ENCODE assay signal across 20 mouse cellular contexts in the genomic region with DNA sequence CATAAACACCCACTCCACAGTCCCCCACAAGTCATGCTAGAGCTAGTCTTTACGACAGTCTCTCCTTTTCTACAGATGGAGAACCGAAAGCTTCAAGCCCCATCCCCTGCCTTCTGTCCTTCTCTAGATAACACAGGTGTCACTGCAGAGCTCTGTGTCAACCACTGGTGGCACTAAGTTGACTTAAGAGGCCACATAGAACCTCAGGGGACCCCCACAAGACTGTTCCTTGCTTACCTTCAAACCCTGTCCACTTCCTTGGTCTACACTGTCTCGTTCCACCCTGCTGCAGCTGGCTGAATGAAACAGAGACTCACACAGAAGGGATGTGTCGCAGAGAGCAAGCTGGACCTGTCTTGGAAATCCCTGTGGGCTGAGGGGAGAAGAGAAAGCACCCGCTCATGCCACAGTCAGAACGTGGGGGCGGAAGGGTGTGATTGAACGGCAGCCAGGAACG. TPM values are rescaled to one million over a fixed set of nuclear protein-coding genes. Genes with fewer than 3 reads are reported as not detected.
A peak's percentile ranks its signal among the peaks of the same experiment; 100 is the strongest.
DNase-seq lines count a peak whose midpoint lies in the region; ATAC-seq and TF ChIP-seq lines count a peak whose summit lies in the region.
"Had no signal": no experiment of that assay in that cellular context is flagged by ENCODE, and none has a peak within 500 bp of the region (broad histone marks: within the 10 kb centered on the region; RNA-seq: fewer than 3 reads in every experiment).

A gene (minus strand): TSS at position 443 of the 457 bp plus-strand sequence.

- no peak within 1 kb of the TSS for H3K9ac ChIP-seq in midbrain, embryonic 16.5 days (ENCODE audit: low read depth, low read length)
- H3K9ac ChIP-seq: heart, embryonic 13.5 days; neural tube, embryonic 12.5 days had no signal

- H3K4me2 ChIP-seq in midbrain, embryonic 16.5 days (ENCODE audit: low read length): no peak within 1 kb of the TSS
- H3K4me2 ChIP-seq: heart, embryonic 13.5 days; liver, embryonic 11.5 days; neural tube, embryonic 12.5 days had no signal

- DNase-seq in spleen, adult 18-20 months: peak; percentile 41 to 45
- DNase-seq in spleen, postnatal 14 days (ENCODE audit: low spot score in 2 of 2): no peak
- DNase-seq in spleen, adult 2 months (ENCODE audit: low read depth in 1 of 2, low spot score in 2 of 2): peak; percentile 54 to 76
- no peak for DNase-seq in urinary bladder, postnatal 4 days (ENCODE audit: low spot score in 2 of 2)
- DNase-seq in testis, postnatal 14 days (ENCODE audit: low spot score): no peak
- DNase-seq: adrenal gland, postnatal 14 days; gastrocnemius, postnatal 36 days; kidney, postnatal 14 days had no signal

- H3K4me1 ChIP-seq in spleen, adult 2 months (ENCODE audit: control insufficient read depth, insufficient read depth, insufficient read length): peaks cover 49% of the 10 kb centered on the region; the same call in 1 of the 2 replicates
- H3K4me1 ChIP-seq in midbrain, embryonic 16.5 days (ENCODE audit: control insufficient read depth, insufficient read depth, low read length): no peaks in the 10 kb centered on the region
- H3K4me1 ChIP-seq: heart, embryonic 13.5 days; midbrain, embryonic 10.5 days; neural tube, embryonic 12.5 days had no signal

- no peak for TF ChIP-seq CTCF in spleen, adult 2 months (IDR thresholded peaks at IDR 0.05; ENCODE audit: extremely low read depth, insufficient read depth, insufficient read length, insufficient replicate concordance)

- H3K27ac ChIP-seq in spleen, adult 2 months (ENCODE audit: insufficient read depth, low read length): peak within 1 kb of the TSS; percentile 76
- H3K27ac ChIP-seq in midbrain, embryonic 16.5 days (ENCODE audit: low read length): no peak within 1 kb of the TSS
- H3K27ac ChIP-seq: heart, embryonic 13.5 days; midbrain, embryonic 10.5 days; neural tube, embryonic 12.5 days had no signal

- H3K27me3 ChIP-seq in spleen, adult 2 months (ENCODE audit: control insufficient read depth, insufficient read depth, low read length): no peaks in the 10 kb centered on the region
- H3K27me3 ChIP-seq in midbrain, embryonic 16.5 days (ENCODE audit: control insufficient read depth, insufficient read depth, low read depth, low read length): no peaks in the 10 kb centered on the region
- H3K27me3 ChIP-seq: heart, embryonic 13.5 days; neural tube, embryonic 12.5 days had no signal

- WGBS in spleen, adult 2 months: 8% methylated on average over 9 of the region's 9 CpGs
- 81% methylated on average over 9 of the region's 9 CpGs for WGBS in midbrain, embryonic 16.5 days

- H3K9me3 ChIP-seq in midbrain, embryonic 16.5 days (replicated peaks; ENCODE audit: control insufficient read depth, low read length, poor library complexity, severe bottlenecking): no peaks in the 10 kb centered on the region
- H3K9me3 ChIP-seq: heart, embryonic 13.5 days; neural tube, embryonic 12.5 days had no signal

- peak; percentile 79 for ATAC-seq in CD4-positive, CD25-positive, alpha-beta regulatory T cell, adult 4 months
- ATAC-seq in granulocyte monocyte progenitor cell, adult 5-6 weeks (replicated peaks; ENCODE audit: poor library complexity, severe bottlenecking): peak; percentile 50
- ATAC-seq in midbrain, embryonic 16.5 days: no peak
- ATAC-seq: forebrain, embryonic 16.5 days; intestine, embryonic 16.5 days had no signal

- TF ChIP-seq POLR2A in spleen, adult 2 months (IDR thresholded peaks at IDR 0.05; ENCODE audit: low read depth, low read length): no peak

- peak within 1 kb of the TSS; percentile 5; the same call in 1 of the 2 replicates for H3K4me3 ChIP-seq in spleen, adult 2 months (ENCODE audit: extremely low read depth, insufficient read depth, insufficient read length)
- H3K4me3 ChIP-seq in midbrain, embryonic 16.5 days (ENCODE audit: low read depth, low read length): no peak within 1 kb of the TSS
- H3K4me3 ChIP-seq: heart, embryonic 13.5 days; midbrain, embryonic 10.5 days; neural tube, embryonic 12.5 days had no signal

- H3K36me3 ChIP-seq in spleen, adult 2 months (ENCODE audit: control insufficient read depth, insufficient read depth, low read length): no peaks in the 10 kb centered on the region
- no peaks in the 10 kb centered on the region for H3K36me3 ChIP-seq in midbrain, embryonic 16.5 days (ENCODE audit: control insufficient read depth, insufficient read depth, low read length)
- H3K36me3 ChIP-seq: heart, embryonic 13.5 days; midbrain, embryonic 10.5 days; neural tube, embryonic 12.5 days had no signal

RNA-seq across cellular contexts. Expression of the gene that starts here (rescaled TPM):
- polyA plus RNA-seq in CD4-positive, CD25-positive, alpha-beta regulatory T cell, adult 4 months (2017; shearing (Covaris generic)): under 1 TPM; 0.35 to 0.56 TPM
- not detected in 2 replicates for total RNA-seq in granulocyte monocyte progenitor cell, adult 5-6 weeks (2014; fragmentation: Nextera tagmentation)
- not detected in 2 replicates for total RNA-seq in granulocyte monocyte progenitor cell, adult 5-6 weeks (2017)
- 6.5 and 19.9 TPM in 2 replicates for polyA plus RNA-seq in spleen, adult 2 months (2012; rRNA removed)
- polyA plus RNA-seq in midbrain, embryonic 16.5 days (2015; fragmentation: Nextera tagmentation; extraction: Ambion mirVana): not detected in 2 replicates
- total RNA-seq: adrenal gland, postnatal 14 days; gastrocnemius, postnatal 36 days; hematopoietic stem cell, adult 5-6 weeks; layer of hippocampus, postnatal 10 days had no signal
- polyA plus RNA-seq: forebrain, embryonic 16.5 days; heart, embryonic 13.5 days; liver, embryonic 11.5 days; lung, embryonic 16.5 days; midbrain, embryonic 10.5 days; neural tube, embryonic 12.5 days had no signal

Comparison
In these comparisons a context has a peak if more than half of its experiments do, and no peak if none do; other contexts are left out.
1. DNase-seq: peak in spleen, adult 18-20 months (2 of 2) and spleen, adult 2 months (2 of 2); none in spleen, postnatal 14 days (0 of 2), urinary bladder, postnatal 4 days (0 of 2) and testis, postnatal 14 days (single experiment).
2. Peak in ATAC-seq in CD4-positive, CD25-positive, alpha-beta regulatory T cell, adult 4 months; RNA of the gene not detected or under 1 TPM.
3. Peak in ATAC-seq in granulocyte monocyte progenitor cell, adult 5-6 weeks; RNA of the gene not detected or under 1 TPM.